Mouse (Mus musculus) limb, embryonic 13.5 days (tissue): ENCODE data around the gene Olfr1475. TPM values are rescaled to one million over a fixed set of nuclear protein-coding genes. Genes with fewer than 3 reads are reported as not detected.
"Not testable (repeated sequence)": the region's sequence is repeated elsewhere in the genome, so short reads cannot be mapped to it uniquely, and the experiment has no call there.

Source experiments
- ATAC-seq: fragments of 200-750 bp; cut with Nextera tagmentation; 2 replicates; pipeline ENCODE4 v1.8.0; 2017; ENCODE audit warnings: low read depth, moderate number of reproducible peaks, moderate TSS enrichment; ENCODE audit not compliant: low FRiP score
- H3K27ac ChIP-seq: fragments of 300-500 bp; sonication (generic); 2 replicates; pipeline ENCODE4 v1.5.1; 2015; ENCODE audit warnings: inconsistent platforms, mild to moderate bottlenecking, moderate library complexity
- H3K27me3 ChIP-seq: fragments of 300-500 bp; sonication (generic); 2 replicates; pipeline ENCODE4 v1.6.1; 2015; ENCODE audit warnings: mild to moderate bottlenecking, inconsistent platforms
- H3K36me3 ChIP-seq: fragments of 300-500 bp; sonication (generic); 2 replicates; pipeline ENCODE4 v1.6.1; 2015; ENCODE audit warnings: inconsistent platforms, mild to moderate bottlenecking, moderate library complexity
- H3K4me1 ChIP-seq: fragments of 300-500 bp; sonication (generic); 2 replicates; pipeline ENCODE4 v1.6.1; 2015; ENCODE audit warnings: inconsistent platforms
- H3K4me2 ChIP-seq: fragments of 300-500 bp; sonication (generic); replicated peaks from 2 replicates; pipeline ENCODE4 v1.6.1; 2015; ENCODE audit warnings: inconsistent platforms, mild to moderate bottlenecking, moderate library complexity
- H3K4me3 ChIP-seq: fragments of 300-500 bp; sonication (generic); 2 replicates; pipeline ENCODE4 v1.5.1; 2015; ENCODE audit warnings: moderate library complexity, mild to moderate bottlenecking, inconsistent platforms
- H3K9ac ChIP-seq: fragments of 300-500 bp; sonication (generic); 2 replicates; pipeline ENCODE4 v1.6.1; 2015; ENCODE audit warnings: mild to moderate bottlenecking, inconsistent platforms
- H3K9me3 ChIP-seq: fragments of 300-500 bp; sonication (generic); 2 replicates; pipeline ENCODE4 v1.6.1; 2016; ENCODE audit warnings: inconsistent platforms
- WGBS: fragments of 180-500 bp; shearing (Covaris S2); methylation state at CpG from one replicate; pipeline ENCODE4 v1.1.7; 2015; 5-methylcytosine and 5-hydroxymethylcytosine counted together
- polyA plus RNA-seq: library from polyadenylated mRNA; unstranded; fragments of >200 nt; fragmentation: Nextera tagmentation; extraction: Ambion mirVana; gene quantifications from 2 replicates; pipeline ENCODE4 v1.2.1, GENCODE M21; 2015

The Olfr1475 gene
- polyA plus RNA-seq = not detected in 2 replicates

DNA sequence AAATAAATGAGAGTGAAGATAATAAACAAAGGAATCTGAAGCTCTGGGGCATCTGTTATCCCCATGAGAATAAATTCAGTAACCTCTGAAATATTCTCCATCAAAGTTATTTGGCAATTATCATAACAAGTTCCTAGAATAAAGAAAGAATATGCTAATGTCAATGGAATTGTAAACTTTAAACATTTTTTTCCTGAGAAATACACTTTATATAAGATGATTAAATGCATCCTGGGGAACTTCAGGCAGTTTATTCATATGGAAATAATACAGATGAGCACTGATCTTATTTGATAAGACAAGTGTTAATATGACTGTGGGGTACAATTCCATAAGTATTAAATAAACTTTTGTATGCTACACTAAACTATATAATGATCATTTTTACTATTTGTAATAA lies at the start of gene Olfr1475:
Olfr1475 (minus strand) TSS at position 101 of the 400 bp plus-strand sequence.
- H3K27ac ChIP-seq = no peak within 1 kb of the TSS
- no peak for ATAC-seq

DNA sequence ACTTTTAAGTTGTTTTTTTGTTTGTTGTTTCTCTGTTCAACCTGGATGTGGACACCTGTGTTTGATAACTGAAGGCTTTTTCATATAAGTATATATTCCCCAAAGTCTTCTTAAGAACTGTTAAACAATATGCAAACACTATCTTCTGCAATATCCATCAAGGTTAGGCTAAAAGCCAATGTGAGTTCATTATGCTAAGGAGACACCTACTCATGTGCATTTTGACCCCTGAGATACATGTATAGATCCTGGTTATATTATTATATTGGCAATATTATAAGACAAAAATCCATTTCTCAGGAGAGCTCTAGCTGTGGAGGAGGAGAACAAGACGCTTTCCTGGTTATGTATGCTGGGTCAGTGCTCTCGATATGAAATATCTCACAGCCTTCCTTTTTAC lies 47.6 kb upstream of the Olfr1475 start, which contains the start of gene Olfr1480:
Olfr1480 (plus strand) TSS at position 301 of the 400 bp plus-strand sequence.
- ATAC-seq = no peak
- Histone ChIP-seq H3K4me2 (no peak within 1 kb of the TSS), H3K27me3 (no peaks in the 10 kb centered on the region), H3K36me3 (no peaks in the 10 kb centered on the region), H3K4me3 (no peak within 1 kb of the TSS), H3K27ac (no peak within 1 kb of the TSS), H3K9ac (no peak within 1 kb of the TSS), H3K4me1 (no peaks in the 10 kb centered on the region), H3K9me3 (peaks cover 9% of the 10 kb centered on the region; the same call in 1 of the 2 replicates)
- WGBS = 92% methylated on average over 2 of the region's 2 CpGs

More for the DNA sequence above, at the start of gene Olfr1475:
- no peak within 1 kb of the TSS for H3K9ac ChIP-seq
- no peaks in the 10 kb centered on the region for H3K27me3 ChIP-seq
- no peak within 1 kb of the TSS for H3K4me3 ChIP-seq
- H3K9me3 ChIP-seq = no peaks in the 10 kb centered on the region
- no peak within 1 kb of the TSS for H3K4me2 ChIP-seq
- no peaks in the 10 kb centered on the region for H3K36me3 ChIP-seq
- H3K4me1 ChIP-seq = no peaks in the 10 kb centered on the region

- no peak within 1 kb of the TSS for H3K9ac ChIP-seq
- H3K9me3 ChIP-seq = 0 out of 2 replicates have a peak, but pooled peaks cover 6% of the 10 kb centered on the region
- ATAC-seq = no peak
- 74% methylated on average over 3 of the region's 3 CpGs for WGBS
- no peaks in the 10 kb centered on the region for H3K27me3 ChIP-seq
- no peak within 1 kb of the TSS for H3K4me2 ChIP-seq
- no peaks in the 10 kb centered on the region for H3K4me1 ChIP-seq
- no peak within 1 kb of the TSS for H3K27ac ChIP-seq
- H3K4me3 ChIP-seq = no peak within 1 kb of the TSS
- H3K36me3 ChIP-seq = no peaks in the 10 kb centered on the region
Measured at GRCm38 (mm10) chr19:13500246-13500645, 20.2 kb upstream of the Olfr1475 start, which contains the start of gene Olfr1477. Gene Olfr1477 (plus strand): TSS chr19:13500546.

DNA sequence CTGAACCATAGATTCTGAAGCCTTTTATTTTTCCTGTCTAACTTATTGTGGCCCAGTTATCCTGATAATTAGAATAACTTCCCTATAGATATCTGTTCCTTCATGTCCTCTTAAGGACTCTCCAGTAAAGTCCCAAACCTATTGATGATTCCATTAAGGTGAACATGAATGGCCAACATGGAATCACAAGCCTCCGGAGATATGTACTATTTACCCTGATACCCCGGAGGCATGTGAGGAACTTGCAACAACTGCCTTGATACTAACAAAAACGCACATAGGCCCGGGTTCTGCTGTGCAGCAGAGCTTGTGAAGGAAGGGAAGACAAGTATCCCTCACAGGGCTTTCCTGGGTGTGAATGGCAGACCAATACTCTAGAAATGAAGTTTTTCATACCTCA lies 10.7 kb downstream of the Olfr1475 start, which contains the start of gene Olfr1474:
Olfr1474 (plus strand) TSS at position 301 of the 400 bp plus-strand sequence.
- H3K9me3 ChIP-seq, H3K4me2 ChIP-seq, ATAC-seq, H3K4me1 ChIP-seq, H3K4me3 ChIP-seq, H3K36me3 ChIP-seq, H3K27me3 ChIP-seq, H3K27ac ChIP-seq, H3K9ac ChIP-seq: not testable (repeated sequence)
- 73% methylated on average over 4 of the region's 4 CpGs for WGBS

GRCm38 (mm10) chr19:13455986-13456385 lies 24.0 kb downstream of the Olfr1475 start, which contains the start of gene Olfr1472:
Gene Olfr1472 (minus strand): TSS chr19:13456086.
- Histone ChIP-seq H3K27ac (no peak within 1 kb of the TSS), H3K36me3 (no peaks in the 10 kb centered on the region), H3K9ac (no peak within 1 kb of the TSS), H3K9me3 (peaks cover 8% of the 10 kb centered on the region; the same call in 1 of the 2 replicates), H3K4me1 (no peaks in the 10 kb centered on the region), H3K4me3 (no peak within 1 kb of the TSS), H3K4me2 (no peak within 1 kb of the TSS), H3K27me3 (no peaks in the 10 kb centered on the region)
- no peak for ATAC-seq
- WGBS = 71% methylated on average over 1 of the region's 1 CpGs

- not testable (repeated sequence) for H3K9me3 ChIP-seq, H3K36me3 ChIP-seq, H3K4me3 ChIP-seq, H3K4me1 ChIP-seq, H3K4me2 ChIP-seq, H3K27me3 ChIP-seq, H3K9ac ChIP-seq, H3K27ac ChIP-seq, ATAC-seq
- WGBS = 71% methylated on average over 2 of the region's 2 CpGs
Measured at GRCm38 (mm10) chr19:13443109-13443508, 36.9 kb downstream of the Olfr1475 start, which contains the start of gene Olfr1471. Gene Olfr1471 (plus strand): TSS chr19:13443409.

Other genes starting within 250 kb of the Olfr1475 start
- gene Olfr1463, start 248.9 kb downstream of the Olfr1475 start, polyA plus RNA-seq = not detected in 2 replicates
- not detected in 2 replicates for gene Olfr1465, start 164.7 kb downstream of the Olfr1475 start, polyA plus RNA-seq
- not detected in 2 replicates for gene Olfr1466, start 141.3 kb downstream of the Olfr1475 start, polyA plus RNA-seq
- not detected in 2 replicates for gene Olfr1467, start 118.0 kb downstream of the Olfr1475 start, polyA plus RNA-seq
- gene Olfr1469, start 72.3 kb downstream of the Olfr1475 start, polyA plus RNA-seq = not detected in 2 replicates
- not detected in 2 replicates for gene Olfr1471, start 36.8 kb downstream of the Olfr1475 start, polyA plus RNA-seq
- gene Olfr1472, start 24.1 kb downstream of the Olfr1475 start, polyA plus RNA-seq = not detected in 2 replicates
- gene Olfr1474, start 10.6 kb downstream of the Olfr1475 start, polyA plus RNA-seq = not detected in 2 replicates
- not detected in 2 replicates for gene Olfr1477, start 20.4 kb upstream of the Olfr1475 start, polyA plus RNA-seq
- gene Olfr1480, start 47.7 kb upstream of the Olfr1475 start, polyA plus RNA-seq = not detected in 2 replicates
- not detected in 2 replicates for gene Olfr1484, start 103.3 kb upstream of the Olfr1475 start, polyA plus RNA-seq
- gene Olfr1487, start 137.2 kb upstream of the Olfr1475 start, polyA plus RNA-seq = not detected in 2 replicates
- not detected in 2 replicates for gene Olfr1489, start 151.4 kb upstream of the Olfr1475 start, polyA plus RNA-seq
- gene Olfr1490, start 170.9 kb upstream of the Olfr1475 start, polyA plus RNA-seq = not detected in 2 replicates
- not detected in 2 replicates for gene Olfr1491, start 217.1 kb upstream of the Olfr1475 start, polyA plus RNA-seq
- not detected in 2 replicates for gene Olfr1493-ps1, start 243.1 kb upstream of the Olfr1475 start, polyA plus RNA-seq